Mouse (Mus musculus) skeletal muscle tissue, adult 2 months (tissue): ENCODE measurements at regions not wholly inside any gene's neighbourhood (a gene's known extent, or its start where the extent isn't known, plus 50 kb on each side); places are given as distances from the start of the nearest gene placed in this dataset.

Experiments used
- DNase-seq: peaks from one replicate; pipeline ENCODE4 v3.0.0-alpha.2; 2012; ENCODE audit warnings: low read depth, low spot score

GRCm38 (mm10) chr2:50643219-50643618 lies 346.6 kb upstream of the Mmadhc start:
- no peak for DNase-seq

DNA sequence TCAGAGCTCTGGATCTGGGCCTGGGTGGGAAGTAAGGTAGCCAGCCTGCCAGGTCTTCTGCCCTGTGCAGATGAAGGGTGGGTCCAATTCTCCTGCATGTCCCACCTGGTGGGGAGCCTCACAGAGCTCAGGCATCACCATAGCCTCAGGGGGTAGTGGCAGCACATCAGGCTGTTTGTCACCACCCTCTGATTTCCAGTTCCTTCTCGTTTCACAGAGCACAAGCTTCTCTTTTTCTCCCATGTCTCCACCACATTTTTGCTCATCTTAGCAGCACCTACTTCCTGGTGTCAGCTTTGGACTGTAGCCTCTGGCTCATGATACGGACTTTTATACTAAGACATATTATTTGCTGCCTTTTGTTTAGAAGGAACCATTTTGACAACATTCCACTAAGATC lies 345.6 kb upstream of the Mmadhc start:
- no peak for DNase-seq

DNA sequence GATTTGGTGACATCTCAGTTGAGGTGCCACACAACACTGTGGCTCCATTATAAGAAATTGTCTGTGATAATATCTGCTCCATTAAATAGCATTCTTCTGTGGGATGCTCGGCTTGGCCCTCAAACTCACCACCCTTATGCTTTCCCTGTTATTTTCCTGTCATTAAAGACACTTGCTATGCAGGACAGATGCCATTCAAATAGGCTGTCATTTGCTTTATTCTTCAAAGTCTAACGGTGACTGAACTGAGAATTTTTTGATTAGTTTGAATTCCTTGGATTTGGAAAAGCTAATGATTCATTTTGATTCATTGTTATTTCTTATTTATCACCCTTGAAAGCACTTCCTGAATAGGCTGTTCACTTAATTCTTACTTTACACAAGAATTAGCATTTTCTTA lies 339.3 kb upstream of the Mmadhc start:
- DNase-seq: no peak

DNA sequence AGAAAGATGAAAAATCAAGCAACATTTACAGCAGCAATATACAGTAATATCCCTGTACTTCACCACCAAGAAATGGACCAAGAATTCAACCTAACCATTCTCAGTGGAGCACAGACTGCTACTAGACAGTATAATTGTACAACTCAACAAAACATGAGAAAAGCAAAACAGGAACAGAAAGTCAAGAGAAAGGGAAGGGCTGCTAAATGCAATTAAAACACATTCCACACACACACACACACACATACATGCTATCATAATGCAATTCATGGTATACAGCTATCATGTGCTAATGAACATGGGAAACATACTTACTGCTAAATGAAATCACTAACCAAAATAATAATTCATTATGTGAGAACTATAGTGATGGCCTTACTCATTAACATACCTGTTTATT lies 335.2 kb upstream of the Mmadhc start:
- DNase-seq: no peak

- no peak for DNase-seq
These were observed 330.9 kb upstream of the Mmadhc start for GRCm38 (mm10) chr2:50627501-50627900.

- DNase-seq: no peak
These were observed 328.7 kb upstream of the Mmadhc start for GRCm38 (mm10) chr2:50625233-50625749.

DNA sequence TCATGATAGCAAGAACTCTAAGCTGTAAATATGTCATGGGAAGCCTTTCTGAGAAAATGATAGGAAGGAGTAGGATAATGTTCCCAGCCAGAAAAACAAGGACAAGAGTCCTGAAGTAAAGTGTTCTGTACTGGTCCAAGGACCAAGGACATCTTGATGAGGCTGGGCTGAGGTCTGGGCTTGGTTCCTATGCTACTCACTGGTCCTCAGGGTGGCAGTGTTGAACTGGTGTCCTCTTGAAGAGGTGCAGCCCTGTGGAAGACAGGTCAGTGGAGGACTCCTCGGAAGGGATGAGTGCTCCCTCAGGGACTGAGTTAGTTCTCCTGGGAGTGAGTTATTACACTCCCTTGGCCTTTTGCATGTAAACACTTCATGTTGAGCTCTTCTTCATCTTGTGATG lies 312.5 kb upstream of the Mmadhc start:
- DNase-seq: peak; percentile 7

DNA sequence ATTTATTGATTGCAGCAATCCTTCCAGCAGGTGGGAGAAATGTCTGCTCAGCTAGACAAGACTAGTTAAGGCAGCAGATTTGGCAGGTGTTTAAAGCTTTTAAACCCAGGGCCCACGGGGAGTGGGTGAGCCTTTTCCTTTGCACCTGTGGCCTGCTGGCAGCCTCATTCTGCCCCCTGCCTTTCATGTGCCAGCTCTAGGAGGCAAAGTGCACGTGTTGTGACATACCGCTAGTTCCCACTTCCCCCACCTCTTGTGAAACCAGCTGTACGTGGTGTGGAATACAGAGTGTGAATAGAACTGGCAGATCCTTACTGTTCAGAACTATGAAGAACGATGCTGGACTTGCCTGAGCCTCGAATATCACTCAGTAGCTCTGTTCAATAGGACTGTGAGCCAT lies 292.6 kb upstream of the Mmadhc start:
- DNase-seq: no peak

GRCm38 (mm10) chr2:50588652-50589051 lies 292.1 kb upstream of the Mmadhc start:
- DNase-seq: no peak

- DNase-seq: no peak
These were observed 289.9 kb upstream of the Mmadhc start for GRCm38 (mm10) chr2:50586321-50587050.

GRCm38 (mm10) chr2:50579620-50580019 lies 283.0 kb upstream of the Mmadhc start:
- DNase-seq: no peak

DNA sequence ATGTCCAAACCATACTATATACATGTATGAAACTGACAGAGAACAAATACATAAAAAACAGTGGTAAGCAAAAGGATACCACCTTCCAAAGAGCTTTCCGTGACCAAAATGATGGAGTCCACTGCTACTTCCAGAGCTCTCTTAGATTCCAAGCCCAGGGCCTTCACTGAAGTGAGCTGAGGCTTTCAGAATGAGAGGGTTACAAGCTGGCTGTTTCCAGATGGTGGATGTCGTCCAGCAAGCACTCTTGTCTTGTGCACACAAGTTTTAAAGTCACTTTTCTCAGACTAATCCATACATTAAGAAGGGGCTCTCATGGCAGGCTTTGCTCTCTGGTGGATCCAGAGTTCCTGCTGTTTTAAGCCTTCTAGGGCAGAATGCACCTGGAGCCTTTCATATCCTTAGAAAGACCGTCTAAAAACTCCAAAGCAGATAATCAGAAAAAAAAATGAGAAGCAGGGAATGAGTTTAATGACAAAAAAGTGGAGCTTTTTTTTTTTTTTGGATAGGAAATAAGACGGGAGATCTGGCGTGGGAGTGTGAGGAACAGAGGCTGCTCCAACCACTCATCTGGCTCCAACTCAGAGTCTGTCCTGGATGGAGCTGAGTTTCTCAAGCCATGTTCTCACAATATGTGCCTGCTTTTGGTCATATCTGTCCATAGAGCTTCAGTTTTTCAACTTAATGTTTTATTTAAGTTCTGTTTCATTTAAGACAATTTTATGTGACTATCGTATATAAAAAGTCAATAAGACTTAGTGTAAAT lies 281.9 kb upstream of the Mmadhc start:
- DNase-seq: peak; percentile 28

- no peak for DNase-seq
These were observed 281.1 kb upstream of the Mmadhc start for GRCm38 (mm10) chr2:50577736-50578135.

GRCm38 (mm10) chr2:50573455-50573854 lies 276.9 kb upstream of the Mmadhc start:
- peak; percentile 26 for DNase-seq

GRCm38 (mm10) chr2:50571021-50571420 lies 274.4 kb upstream of the Mmadhc start:
- DNase-seq: no peak

GRCm38 (mm10) chr2:50569502-50570285 lies 273.1 kb upstream of the Mmadhc start:
- no peak for DNase-seq

- no peak for DNase-seq
These were observed 272.3 kb upstream of the Mmadhc start for GRCm38 (mm10) chr2:50568777-50569501.

- DNase-seq: no peak
These were observed 270.9 kb upstream of the Mmadhc start for GRCm38 (mm10) chr2:50567542-50567941.

DNA sequence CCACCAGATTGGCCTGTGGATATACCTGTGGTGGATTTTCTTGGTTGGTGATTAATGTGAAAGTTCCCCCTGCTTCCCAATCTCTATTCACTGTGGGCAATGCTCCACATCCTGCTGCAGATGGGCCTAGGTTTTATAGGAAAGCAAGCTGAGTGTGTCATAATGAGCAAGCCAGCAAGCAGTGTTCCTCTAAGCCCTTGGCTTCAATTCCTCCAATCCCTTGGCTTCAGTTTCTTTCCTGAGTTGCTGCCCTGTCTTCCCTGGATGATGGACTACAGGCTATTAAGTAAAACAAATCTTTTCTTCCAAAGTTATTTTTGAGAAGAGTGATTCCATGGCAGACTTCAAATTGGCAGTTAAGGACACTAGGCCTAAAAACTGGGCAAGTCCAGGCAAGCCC lies 257.4 kb upstream of the Mmadhc start:
- no peak for DNase-seq

DNA sequence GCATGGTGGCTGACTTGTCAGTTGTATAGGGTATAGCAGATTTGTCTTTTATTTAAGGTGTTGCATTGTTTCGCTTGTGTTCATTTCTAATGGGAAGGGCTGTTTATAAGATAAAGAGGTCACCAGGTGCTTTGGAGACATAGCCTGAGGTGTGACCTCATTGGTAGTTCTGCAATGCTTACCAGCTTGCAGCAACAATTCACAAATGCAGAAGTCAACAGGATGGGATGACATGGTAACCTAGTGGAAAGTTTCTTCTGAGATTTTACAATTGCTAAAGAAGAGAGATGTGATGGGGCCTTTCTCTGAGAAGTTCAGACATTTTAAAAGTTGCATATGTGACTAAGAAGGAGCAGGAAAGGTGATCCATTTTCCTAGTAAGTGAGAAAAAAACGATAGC lies 255.8 kb upstream of the Mmadhc start:
- DNase-seq: no peak

DNA sequence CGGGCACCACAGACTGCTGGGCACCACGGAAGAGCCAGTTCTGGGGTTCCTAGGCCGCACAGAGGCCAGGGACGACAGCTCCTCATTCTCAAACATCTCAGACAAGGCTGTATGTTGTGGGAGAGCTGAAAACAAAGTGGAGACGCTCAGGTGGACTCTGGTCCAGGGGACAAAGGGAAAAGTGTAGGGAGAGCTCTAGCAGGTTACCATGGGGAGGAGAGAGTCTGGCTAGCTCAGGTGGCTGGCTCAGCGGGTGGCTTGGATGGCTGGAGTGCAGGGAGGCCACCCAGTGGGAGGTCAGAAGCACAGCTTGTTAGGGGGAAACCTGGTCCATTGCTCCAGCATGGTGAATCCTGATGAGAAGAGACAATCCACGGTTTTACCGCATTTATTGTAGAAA lies 253.3 kb upstream of the Mmadhc start:
- DNase-seq: no peak
